Mouse (Mus musculus): Measurements from ENCODE around the gene Zfp553.

DNA sequence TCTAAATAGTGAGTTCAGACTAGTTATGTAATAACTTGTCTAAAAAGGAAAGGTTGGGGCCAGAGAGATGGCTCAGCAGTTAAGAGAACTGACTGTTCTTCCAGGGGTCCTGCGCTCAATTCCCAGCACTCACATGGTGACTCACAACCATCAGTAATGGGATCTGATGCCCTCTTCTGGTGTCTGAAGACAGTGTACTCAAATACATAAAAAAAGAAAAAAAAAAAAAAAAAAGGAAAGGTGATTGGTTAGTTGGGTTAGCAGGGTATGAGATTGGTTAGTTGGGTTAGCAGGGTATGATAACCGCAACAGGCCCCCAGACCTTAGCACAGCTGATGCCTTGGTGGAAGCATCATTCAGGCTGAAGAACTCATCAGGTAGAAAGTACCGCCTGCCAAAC is 30.7 kb downstream of the Zfp553 start:
- TF ChIP-seq POLR2A (IDR thresholded peaks at IDR 0.05; ENCODE audit: insufficient read depth, low read depth, low read length) (no peak), CTCF (IDR thresholded peaks at IDR 0.05; ENCODE audit: insufficient read depth, low read depth, low read length) (no peak)

Data from olfactory bulb, adult 2 months (tissue).